Mouse (Mus musculus) mature B cell (primary cell): ENCODE results near the gene Ttc41.

ENCODE experiments used
- in situ Hi-C: fragments of 300-500 bp; cut with MboI; formaldehyde crosslinking; loops from 2 replicates; pipeline ENCODE4 v1.14.3; 2019

Gene Ttc41

DNA sequence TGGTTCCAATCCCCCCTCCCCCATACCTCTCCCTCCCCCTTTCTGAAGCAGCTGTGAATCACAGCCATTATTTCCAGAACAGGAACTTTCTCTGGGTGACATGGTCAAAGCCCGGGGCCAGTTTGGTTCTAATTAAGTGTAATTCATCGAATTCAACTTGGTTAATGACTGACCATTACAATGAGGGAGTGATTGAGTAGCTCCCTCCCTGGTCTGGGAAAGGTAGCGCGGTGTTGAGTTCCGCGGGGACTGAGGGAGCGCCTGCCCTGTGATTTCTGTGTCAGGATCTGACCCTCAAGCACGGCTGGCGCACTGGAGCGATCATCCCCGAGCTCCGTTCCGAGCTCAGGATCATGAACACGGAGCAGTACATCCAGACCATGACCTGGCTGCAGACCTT is 119.3 kb downstream of the Ttc41 start:
- in situ Hi-C loops: no loop called here

DNA sequence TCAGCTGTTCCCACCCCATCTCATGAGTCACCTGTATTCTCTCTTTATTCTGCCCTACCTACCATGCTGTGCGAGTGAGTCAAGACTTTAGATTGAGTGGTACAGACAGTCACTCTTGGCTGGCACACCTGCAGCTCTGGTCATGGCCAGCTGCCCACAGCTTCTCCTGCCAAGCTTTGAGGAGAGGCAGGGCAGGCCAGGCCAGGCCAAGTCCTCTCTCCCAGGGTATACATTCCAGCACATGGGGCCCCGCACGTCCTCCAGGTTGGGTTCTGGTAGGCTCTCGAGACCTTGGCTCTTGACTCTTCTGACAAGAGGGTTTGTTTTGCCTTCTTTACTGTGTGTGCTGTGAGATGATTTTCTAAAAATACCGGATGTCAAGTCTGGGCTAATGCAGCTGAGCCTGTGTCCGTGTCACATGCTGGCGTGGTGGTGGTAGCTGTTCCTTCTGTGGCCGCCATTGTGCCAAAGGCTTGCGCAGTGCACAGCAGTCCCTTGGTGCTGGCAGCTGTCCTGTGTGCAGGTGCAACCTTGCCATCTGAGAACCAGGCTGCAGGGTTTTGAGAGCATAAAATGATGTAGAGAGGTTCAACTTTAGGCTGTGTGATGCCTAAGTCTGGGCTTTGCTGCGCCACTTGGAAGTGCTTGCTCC is 120.4 kb downstream of the Ttc41 start:
- in situ Hi-C loops: no loop called here
